In the genomic region with DNA sequence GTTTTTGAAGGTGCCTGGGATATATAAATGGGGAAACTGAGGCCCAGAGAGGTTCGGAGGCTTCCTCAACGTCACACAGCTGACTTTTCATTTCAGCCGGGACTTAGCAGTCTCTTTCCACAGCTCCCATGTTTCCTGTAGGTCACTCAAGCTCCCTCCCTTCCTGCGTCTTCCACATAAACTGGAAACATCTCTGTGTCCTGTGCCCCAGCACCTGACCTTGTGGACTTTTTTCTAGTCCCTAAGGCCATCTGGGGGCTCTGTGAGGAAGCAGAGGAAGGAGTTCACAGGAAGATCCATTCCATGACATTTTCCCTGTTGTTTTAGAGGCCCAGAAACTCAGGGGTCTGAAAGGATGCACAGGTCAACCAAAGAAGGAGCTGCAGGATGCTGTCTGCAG, we compare ENCODE assay signal across 25 mouse cellular contexts. TPM values are rescaled to one million over a fixed set of nuclear protein-coding genes. Genes with fewer than 3 reads are reported as not detected.
DNase-seq lines count a peak whose midpoint lies in the region; ATAC-seq lines count a peak whose summit lies in the region.
"Had no signal": no experiment of that assay in that cellular context is flagged by ENCODE, and none has a peak within 500 bp of the region (broad histone marks: within the 10 kb centered on the region; RNA-seq: fewer than 3 reads in every experiment).

No protein-coding gene starts in this region.

- no peak overlapping the region for H3K9ac ChIP-seq in heart, embryonic 15.5 days
- H3K9ac ChIP-seq: embryonic facial prominence, embryonic 13.5 days; forebrain, embryonic 12.5 days; hindbrain, embryonic 13.5 days; limb, embryonic 13.5 days; liver, embryonic 13.5 days; lung, embryonic 14.5 days; midbrain, embryonic 13.5 days had no signal

- no peaks in the 10 kb centered on the region for H3K36me3 ChIP-seq in heart, embryonic 15.5 days
- H3K36me3 ChIP-seq: embryonic facial prominence, embryonic 13.5 days; forebrain, embryonic 12.5 days; hindbrain, embryonic 13.5 days; limb, embryonic 13.5 days; liver, embryonic 13.5 days; midbrain, embryonic 13.5 days had no signal

- H3K4me1 ChIP-seq in heart, embryonic 15.5 days (replicated peaks) = peaks cover 11% of the 10 kb centered on the region
- H3K4me1 ChIP-seq: liver, embryonic 13.5 days had no signal

- peak; percentile 24; the same call in 1 of the 2 replicates for ATAC-seq in heart, embryonic 15.5 days (replicated peaks; ENCODE audit: insufficient number of reproducible peaks, insufficient read depth, low FRiP score, low read depth)
- ATAC-seq: midbrain, embryonic 13.5 days had no signal

- intact Hi-C loops in heart, postnatal 25 days (cut with DNase I) = no loop called here

- H3K4me2 ChIP-seq in heart, embryonic 15.5 days = no peak overlapping the region
- H3K4me2 ChIP-seq: embryonic facial prominence, embryonic 13.5 days; forebrain, embryonic 12.5 days; heart, embryonic 11.5 days; hindbrain, embryonic 13.5 days; limb, embryonic 13.5 days; liver, embryonic 13.5 days; lung, embryonic 14.5 days; midbrain, embryonic 13.5 days had no signal

- H3K9me3 ChIP-seq in heart, embryonic 15.5 days (replicated peaks) = no peaks in the 10 kb centered on the region
- H3K9me3 ChIP-seq: embryonic facial prominence, embryonic 13.5 days; hindbrain, embryonic 13.5 days; limb, embryonic 13.5 days; liver, embryonic 13.5 days; midbrain, embryonic 13.5 days had no signal

- H3K27me3 ChIP-seq in heart, embryonic 15.5 days = no peaks in the 10 kb centered on the region
- H3K27me3 ChIP-seq: embryonic facial prominence, embryonic 13.5 days; hindbrain, embryonic 13.5 days; limb, embryonic 13.5 days; liver, embryonic 13.5 days had no signal

- DNase-seq in adrenal gland, adult (ENCODE audit: inconsistent age in 2 of 2, low spot score in 1 of 2) = peak; percentile 10 to 47
- DNase-seq in adrenal gland, postnatal 14 days = no peak
- DNase-seq in heart, postnatal 25 days (ENCODE audit: low spot score) = no peak
- peak; percentile 18 for DNase-seq in kidney, adult 9 months
- no peak for DNase-seq in kidney, adult 8-10 months
- DNase-seq in kidney, postnatal 4 days = peak; percentile 10 to 28
- no peak for DNase-seq in retina, embryonic 14.5 days (ENCODE audit: low spot score)
- DNase-seq: cerebellum, adult 18-20 months; cerebellum, postnatal 14 days; embryo, embryonic 11 days; gastrocnemius, postnatal 36 days; layer of hippocampus, adult 9-11 months; liver, embryonic 13.5 days had no signal

- no peak overlapping the region for H3K4me3 ChIP-seq in heart, embryonic 15.5 days
- H3K4me3 ChIP-seq: embryonic facial prominence, embryonic 13.5 days; erythroblast, embryonic 14.5 days; forebrain, embryonic 12.5 days; hindbrain, embryonic 13.5 days; limb, embryonic 13.5 days; liver, embryonic 13.5 days; midbrain, embryonic 13.5 days had no signal

- 0 out of 2 replicates have a peak overlapping the region, but pooled peaks have one; percentile 27 for H3K27ac ChIP-seq in heart, embryonic 15.5 days
- H3K27ac ChIP-seq: embryonic facial prominence, embryonic 13.5 days; forebrain, embryonic 12.5 days; hindbrain, embryonic 13.5 days; limb, embryonic 13.5 days; liver, embryonic 13.5 days; midbrain, embryonic 13.5 days had no signal

- WGBS in heart, embryonic 15.5 days = 72% methylated on average over 4 of the region's 4 CpGs

RNA-seq across cellular contexts. Expression of gene Ccdc60, which starts 16.8 kb away (rescaled TPM):
- not detected in 2 replicates for total RNA-seq in adrenal gland, postnatal 14 days (2021)
- 0.23 and 0.63 TPM in 2 replicates for polyA plus RNA-seq in heart, embryonic 15.5 days (2015; fragmentation: Nextera tagmentation; extraction: Ambion mirVana)
- total RNA-seq in heart, postnatal 25 days (2021) = not detected
- total RNA-seq: gastrocnemius, adult 18-20 months; gastrocnemius, postnatal 36 days; megakaryocyte, adult 5-6 weeks; neutrophil, adult 5-6 weeks had no signal
- polyA plus RNA-seq: erythroblast, embryonic 14.5 days had no signal

Comparison
In these comparisons a context has a peak if more than half of its experiments do, and no peak if none do; other contexts are left out.
1. DNase-seq: peak in adrenal gland, adult (2 of 2), kidney, adult 9 months (single experiment) and kidney, postnatal 4 days (2 of 2); none in adrenal gland, postnatal 14 days (single experiment), heart, postnatal 25 days (single experiment), kidney, adult 8-10 months (0 of 2) and retina, embryonic 14.5 days (single experiment).